8 mouse cellular contexts compared by ENCODE assay signal in the genomic region with DNA sequence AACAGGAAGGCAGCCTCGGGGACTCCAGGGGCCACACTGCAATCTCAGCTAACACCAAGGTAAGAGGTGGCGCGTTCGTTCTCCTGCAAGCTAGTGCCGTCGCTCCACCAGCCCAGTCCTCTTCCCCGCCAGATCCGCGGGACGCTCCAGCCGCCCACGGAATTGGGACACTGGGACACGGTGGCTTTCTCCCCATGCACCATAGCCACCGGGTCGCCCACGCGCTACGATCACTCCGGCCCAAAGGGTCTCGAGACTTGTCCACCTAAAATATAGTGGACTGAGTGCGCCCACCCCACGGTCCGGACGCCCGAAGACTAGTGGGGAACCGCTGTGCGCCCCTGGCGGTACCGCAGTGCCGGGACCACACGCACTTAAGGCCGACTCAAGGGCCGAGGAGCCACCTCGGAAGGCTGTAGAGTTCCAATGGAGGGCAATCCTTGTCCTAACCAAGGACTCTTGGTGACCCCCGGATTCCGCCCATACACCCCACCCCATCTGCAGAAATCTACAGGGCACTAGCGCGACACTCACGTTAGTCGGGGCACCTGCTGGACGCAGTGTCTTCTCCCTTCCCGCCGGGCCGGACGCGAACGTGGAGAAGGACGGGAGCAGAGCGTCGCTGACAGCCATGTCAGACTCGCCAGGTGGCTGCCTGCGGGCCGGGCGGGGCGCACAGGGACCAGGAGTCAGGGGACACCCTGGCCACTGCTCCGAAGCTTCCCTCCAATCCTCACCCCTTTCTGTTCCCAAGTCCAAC. TPM values are rescaled to one million over a fixed set of nuclear protein-coding genes. Genes with fewer than 3 reads are reported as not detected.
A peak's percentile ranks its signal among the peaks of the same experiment; 100 is the strongest.
DNase-seq lines count a peak whose midpoint lies in the region; ATAC-seq and TF ChIP-seq lines count a peak whose summit lies in the region.

No protein-coding gene starts in this region.

- no peak overlapping the region for H3K27ac ChIP-seq in forebrain, embryonic 10.5 days
- H3K27ac ChIP-seq in midbrain, embryonic 15.5 days = no peak overlapping the region
- H3K27ac ChIP-seq in testis, adult 2 months (ENCODE audit: control insufficient read depth, insufficient read depth, low read depth, low read length) = peak overlapping the region; percentile 32; the same call in 1 of the 2 replicates

- peaks cover 17% of the 10 kb centered on the region for H3K79me2 ChIP-seq in C2C12 (ENCODE audit: control insufficient read depth, insufficient read depth)

- H3K4me2 ChIP-seq in midbrain, embryonic 15.5 days = peak overlapping the region; percentile 95

- peak overlapping the region; percentile 49 for H3K4me3 ChIP-seq in C2C12 (ENCODE audit: insufficient read depth, poor library complexity, severe bottlenecking)
- H3K4me3 ChIP-seq in forebrain, embryonic 10.5 days = peak overlapping the region; percentile 73
- H3K4me3 ChIP-seq in midbrain, embryonic 15.5 days = peak overlapping the region; percentile 59
- peak overlapping the region; percentile 89 for H3K4me3 ChIP-seq in testis, adult 2 months (ENCODE audit: control insufficient read depth, low read depth, low read length)

- H3K79me3 ChIP-seq in C2C12 (ENCODE audit: low read depth) = no peaks in the 10 kb centered on the region

- intact Hi-C loops in heart, postnatal 10 days (cut with DNase I) = loop anchor here (5.0 kb wide), 3 partner anchors 471 to 691 kb away; no protein-coding TSS in a partner anchor
- intact Hi-C loops in left cerebral cortex, postnatal 25 days (cut with DNase I) = loop anchor here (2.0 to 5.0 kb wide), 5 partner anchors 201 to 962 kb away; no protein-coding TSS in a partner anchor

- peak; percentile 52 for DNase-seq in R1 (ENCODE audit: low read depth, low spot score)
- peak; percentile 52 for DNase-seq in forebrain, embryonic 10.5 days (ENCODE audit: extremely low spot score, low spot score)
- peak; percentile 66 to 70 for DNase-seq in heart, postnatal 10 days
- DNase-seq in kidney, postnatal 4 days = peak; percentile 68 to 77
- DNase-seq in left cerebral cortex, postnatal 25 days (ENCODE audit: low spot score in 2 of 2) = no peak

- H3K9ac ChIP-seq in midbrain, embryonic 15.5 days = peak overlapping the region; percentile 44

- no peaks in the 10 kb centered on the region for H3K27me3 ChIP-seq in C2C12 (ENCODE audit: control insufficient read depth, insufficient read depth, insufficient read length)
- H3K27me3 ChIP-seq in forebrain, embryonic 10.5 days (ENCODE audit: poor library complexity, severe bottlenecking) = peaks cover 78% of the 10 kb centered on the region
- peaks cover 18% of the 10 kb centered on the region for H3K27me3 ChIP-seq in midbrain, embryonic 15.5 days (replicated peaks)
- no peaks in the 10 kb centered on the region for H3K27me3 ChIP-seq in testis, adult 2 months (ENCODE audit: control insufficient read depth, insufficient read depth, low read length)

- ATAC-seq in midbrain, embryonic 15.5 days (replicated peaks) = no peak

- H3K9me3 ChIP-seq in forebrain, embryonic 10.5 days = no peaks in the 10 kb centered on the region
- H3K9me3 ChIP-seq in midbrain, embryonic 15.5 days = no peaks in the 10 kb centered on the region

- no peak; the same call in 1 of the 2 replicates for TF ChIP-seq POLR2A in testis, adult 2 months (IDR thresholded peaks at IDR 0.05; ENCODE audit: control insufficient read depth, low read depth, low read length)

- peak; percentile 21 for TF ChIP-seq CTCF in C2C12 (IDR thresholded peaks at IDR 0.05; ENCODE audit: control insufficient read depth, insufficient read depth, insufficient read length)
- TF ChIP-seq CTCF in testis, adult 2 months (IDR thresholded peaks at IDR 0.05; ENCODE audit: control insufficient read depth, insufficient read depth, insufficient replicate concordance, low read depth, low read length) = no peak

- 1% methylated on average over 56 of the region's 56 CpGs for WGBS in forebrain, embryonic 10.5 days
- WGBS in midbrain, embryonic 15.5 days = under 1% methylated on average over 56 of the region's 56 CpGs

- peaks cover 38% of the 10 kb centered on the region for H3K4me1 ChIP-seq in forebrain, embryonic 10.5 days
- H3K4me1 ChIP-seq in midbrain, embryonic 15.5 days = peaks cover 31% of the 10 kb centered on the region
- H3K4me1 ChIP-seq in testis, adult 2 months (ENCODE audit: control insufficient read depth, insufficient read depth, low read length) = peaks cover 21% of the 10 kb centered on the region

- peaks cover 5% of the 10 kb centered on the region for H3K36me3 ChIP-seq in C2C12 (ENCODE audit: control insufficient read depth, insufficient read depth)
- no peaks in the 10 kb centered on the region for H3K36me3 ChIP-seq in forebrain, embryonic 10.5 days (replicated peaks)
- no peaks in the 10 kb centered on the region for H3K36me3 ChIP-seq in midbrain, embryonic 15.5 days (replicated peaks)
- H3K36me3 ChIP-seq in testis, adult 2 months (ENCODE audit: control insufficient read depth, insufficient read depth, low read length) = no peaks in the 10 kb centered on the region

- peak overlapping the region; percentile 74 for H3ac ChIP-seq in C2C12 (ENCODE audit: control insufficient read depth, insufficient read length, low read depth)

TF ChIP-seq in C2C12, 6 proteins besides CTCF, POLR2A, EP300 and RAD21:
- TF ChIP-seq FOSL1 (IDR thresholded peaks at IDR 0.05; ENCODE audit: insufficient read depth, low read length, poor library complexity, severe bottlenecking) (no peak), MAX (IDR thresholded peaks at IDR 0.05) (no peak), CEBPB (IDR thresholded peaks at IDR 0.05; ENCODE audit: low read depth) (no peak), MYOD1 (IDR thresholded peaks at IDR 0.05; ENCODE audit: control insufficient read depth, insufficient read length, low read depth) (no peak), USF1 (IDR thresholded peaks at IDR 0.05; ENCODE audit: low read depth) (no peak), MYOG (IDR thresholded peaks at IDR 0.05; ENCODE audit: control insufficient read depth, extremely low read depth, insufficient read length) (no peak)
TF ChIP-seq in C2C12: peak in this region for 0.

RNA-seq across cellular contexts. Expression of a gene that starts 1.0 kb away (rescaled TPM):
- polyA plus RNA-seq in C2C12 (2012; fragmentation: generic; extraction: Trizol) = 11.0 TPM
- polyA plus RNA-seq in forebrain, embryonic 10.5 days (2016; fragmentation: Nextera tagmentation; extraction: Ambion mirVana) = 0.80 and 0.83 TPM in 2 replicates
- 10 to 100 TPM; 42.1 to 61.1 TPM for total RNA-seq in heart, postnatal 10 days (2021)
- 2.6 and 3.0 TPM in 2 replicates for polyA plus RNA-seq in midbrain, embryonic 15.5 days (2015; fragmentation: Nextera tagmentation; extraction: Ambion mirVana)
- polyA plus RNA-seq in testis, adult 2 months (2012; rRNA removed) = 123 and 156 TPM in 2 replicates
- 1 to 10 TPM; 6.0 to 7.4 TPM for total RNA-seq in left cerebral cortex, postnatal 25 days (2021)

Comparison
In these comparisons a context has a peak if more than half of its experiments do, and no peak if none do; other contexts are left out.
1. DNase-seq: peak in R1 (single experiment), forebrain, embryonic 10.5 days (single experiment), heart, postnatal 10 days (2 of 2) and kidney, postnatal 4 days (2 of 2); none in left cerebral cortex, postnatal 25 days (0 of 2).
2. RNA of a gene that starts 1.0 kb away (polyA plus RNA-seq): 123 to 156 TPM in testis, adult 2 months; 11.0 TPM in C2C12 (single experiment), 2.6 to 3.0 TPM in midbrain, embryonic 15.5 days and 0.80 to 0.83 TPM in forebrain, embryonic 10.5 days; every median in the first group is over 10 times any median in the second.
3. Peak in every context shown above with its lines, with median percentiles within 50 percentile points of each other: H3K4me3 ChIP-seq.